Mouse (Mus musculus) intestine, embryonic 15.5 days (tissue): ENCODE results near the gene Atp6v0e2. TPM values are rescaled to one million over a fixed set of nuclear protein-coding genes. Genes with fewer than 3 reads are reported as not detected.

Experiments used
- ATAC-seq: fragments of 200-750 bp; cut with Nextera tagmentation; 2 replicates; pipeline ENCODE4 v1.8.0; 2017; ENCODE audit warnings: moderate TSS enrichment, moderate library complexity
- H3K27ac ChIP-seq: fragments of 300-500 bp; sonication (generic); 2 replicates; pipeline ENCODE4 v1.5.1; 2015; ENCODE audit warnings: mild to moderate bottlenecking, inconsistent platforms
- H3K27me3 ChIP-seq: fragments of 300-500 bp; sonication (generic); replicated peaks from 2 replicates; pipeline ENCODE4 v1.6.1; 2015; ENCODE audit warnings: inconsistent platforms
- H3K36me3 ChIP-seq: fragments of 300-500 bp; sonication (generic); 2 replicates; pipeline ENCODE4 v1.6.1; 2015; ENCODE audit warnings: inconsistent platforms
- H3K4me1 ChIP-seq: fragments of 300-500 bp; sonication (generic); replicated peaks from 2 replicates; pipeline ENCODE4 v1.6.1; 2015; ENCODE audit warnings: inconsistent platforms
- H3K4me2 ChIP-seq: fragments of 300-500 bp; sonication (generic); replicated peaks from 2 replicates; pipeline ENCODE4 v1.6.1; 2015; ENCODE audit warnings: mild to moderate bottlenecking, inconsistent platforms
- H3K4me3 ChIP-seq: fragments of 300-500 bp; sonication (generic); replicated peaks from 2 replicates; pipeline ENCODE4 v1.5.1; 2015; ENCODE audit warnings: inconsistent platforms
- H3K9ac ChIP-seq: fragments of 300-500 bp; sonication (generic); 2 replicates; pipeline ENCODE4 v1.6.1; 2015; ENCODE audit warnings: inconsistent platforms
- H3K9me3 ChIP-seq: fragments of 300-500 bp; sonication (generic); 2 replicates; pipeline ENCODE4 v1.6.1; 2016; ENCODE audit warnings: inconsistent platforms
- WGBS: fragments of 180-500 bp; shearing (Covaris S2); methylation state at CpG from one replicate; pipeline ENCODE4 v1.1.7; 2015; 5-methylcytosine and 5-hydroxymethylcytosine counted together
- polyA plus RNA-seq: library from polyadenylated mRNA; unstranded; fragments of >200 nt; fragmentation: Nextera tagmentation; extraction: Ambion mirVana; gene quantifications from 2 replicates; pipeline ENCODE4 v1.2.1, GENCODE M21; 2015

Gene Atp6v0e2
- 23.3 and 25.0 TPM in 2 replicates for polyA plus RNA-seq

- Histone ChIP-seq H3K36me3 (no peaks in the 10 kb centered on the region), H3K9ac (peak within 1 kb of the TSS; percentile 43), H3K4me2 (peak within 1 kb of the TSS; percentile 70), H3K4me1 (peaks cover 4% of the 10 kb centered on the region), H3K27me3 (no peaks in the 10 kb centered on the region), H3K4me3 (peak within 1 kb of the TSS; percentile 45), H3K27ac (0 out of 2 replicates have a peak within 1 kb of the TSS, but pooled peaks have one; percentile 48), H3K9me3 (no peaks in the 10 kb centered on the region)
- peak; percentile 91 for ATAC-seq
- WGBS: 6% methylated on average over 38 of the region's 38 CpGs
Observed at GRCm38 (mm10) chr6:48537105-48537954, at the start of gene Atp6v0e2. Atp6v0e2 (plus strand) TSS chr6:48537615.

- ATAC-seq: peak; percentile 48
- H3K4me1 ChIP-seq: peaks cover 12% of the 10 kb centered on the region
- 0 out of 2 replicates have a peak overlapping the region, but pooled peaks have one; percentile 2 for H3K9ac ChIP-seq
- H3K36me3 ChIP-seq: no peaks in the 10 kb centered on the region
- peak overlapping the region; percentile 54 for H3K4me2 ChIP-seq
- H3K27me3 ChIP-seq: no peaks in the 10 kb centered on the region
- 0 out of 2 replicates have a peak overlapping the region, but pooled peaks have one; percentile 33 for H3K27ac ChIP-seq
- H3K4me3 ChIP-seq: peak overlapping the region; percentile 19; the same call in 1 of the 2 replicates
- WGBS: 10% methylated on average over 20 of the region's 25 CpGs
- H3K9me3 ChIP-seq: no peaks in the 10 kb centered on the region
Observed at GRCm38 (mm10) chr6:48487747-48488725, 49.4 kb upstream of the Atp6v0e2 start.

- no peak overlapping the region for H3K9ac ChIP-seq
- no peak for ATAC-seq
- WGBS: 94% methylated on average over 3 of the region's 3 CpGs
- H3K9me3 ChIP-seq: no peaks in the 10 kb centered on the region
- no peaks in the 10 kb centered on the region for H3K27me3 ChIP-seq
- H3K4me2 ChIP-seq: no peak overlapping the region
- H3K4me3 ChIP-seq: no peak overlapping the region
- no peak overlapping the region for H3K27ac ChIP-seq
- no peaks in the 10 kb centered on the region for H3K36me3 ChIP-seq
- peaks cover 13% of the 10 kb centered on the region for H3K4me1 ChIP-seq
Observed at GRCm38 (mm10) chr6:48489741-48490140, 47.7 kb upstream of the Atp6v0e2 start.

GRCm38 (mm10) chr6:48491361-48491760 lies 46.1 kb upstream of the Atp6v0e2 start:
- H3K4me3 ChIP-seq: no peak overlapping the region
- no peak overlapping the region for H3K27ac ChIP-seq
- H3K9ac ChIP-seq: no peak overlapping the region
- H3K4me1 ChIP-seq: peaks cover 13% of the 10 kb centered on the region
- H3K4me2 ChIP-seq: no peak overlapping the region
- no peaks in the 10 kb centered on the region for H3K27me3 ChIP-seq
- 54% methylated on average over 9 of the region's 9 CpGs for WGBS
- ATAC-seq: no peak
- H3K36me3 ChIP-seq: no peaks in the 10 kb centered on the region
- no peaks in the 10 kb centered on the region for H3K9me3 ChIP-seq

GRCm38 (mm10) chr6:48493136-48493730 lies 44.2 kb upstream of the Atp6v0e2 start:
- Histone ChIP-seq H3K27ac (no peak overlapping the region), H3K9me3 (no peaks in the 10 kb centered on the region), H3K4me1 (peaks cover 5% of the 10 kb centered on the region), H3K4me2 (no peak overlapping the region), H3K27me3 (no peaks in the 10 kb centered on the region), H3K4me3 (no peak overlapping the region), H3K36me3 (no peaks in the 10 kb centered on the region), H3K9ac (no peak overlapping the region)
- peak; percentile 79 for ATAC-seq
- 32% methylated on average over 8 of the region's 8 CpGs for WGBS

- no peaks in the 10 kb centered on the region for H3K9me3 ChIP-seq
- H3K27ac ChIP-seq: no peak overlapping the region
- ATAC-seq: no peak
- no peak overlapping the region for H3K4me3 ChIP-seq
- 85% methylated on average over 4 of the region's 4 CpGs for WGBS
- H3K4me1 ChIP-seq: 0 out of 2 replicates have a peak, but pooled peaks cover 2% of the 10 kb centered on the region
- H3K4me2 ChIP-seq: no peak overlapping the region
- H3K27me3 ChIP-seq: no peaks in the 10 kb centered on the region
- no peak overlapping the region for H3K9ac ChIP-seq
- H3K36me3 ChIP-seq: no peaks in the 10 kb centered on the region
Observed at GRCm38 (mm10) chr6:48497521-48497920, 39.9 kb upstream of the Atp6v0e2 start.

GRCm38 (mm10) chr6:48503847-48504240 lies 33.6 kb upstream of the Atp6v0e2 start:
- Histone ChIP-seq H3K4me1 (no peaks in the 10 kb centered on the region), H3K27ac (no peak overlapping the region), H3K9me3 (no peaks in the 10 kb centered on the region), H3K9ac (no peak overlapping the region), H3K4me3 (0 out of 2 replicates have a peak overlapping the region, but pooled peaks have one; percentile 73), H3K36me3 (no peaks in the 10 kb centered on the region), H3K27me3 (no peaks in the 10 kb centered on the region), H3K4me2 (no peak overlapping the region; the same call in 1 of the 2 replicates)
- WGBS: 5% methylated on average over 2 of the region's 2 CpGs
- peak; percentile 56 for ATAC-seq

- Histone ChIP-seq H3K4me2 (peak overlapping the region; percentile 90), H3K4me1 (no peaks in the 10 kb centered on the region), H3K27ac (peak overlapping the region; percentile 83), H3K36me3 (no peaks in the 10 kb centered on the region), H3K27me3 (no peaks in the 10 kb centered on the region), H3K4me3 (peak overlapping the region; percentile 73), H3K9me3 (no peaks in the 10 kb centered on the region), H3K9ac (peak overlapping the region; percentile 77)
- peak; percentile 97 for ATAC-seq
- WGBS: under 1% methylated on average over 26 of the region's 26 CpGs
Observed at GRCm38 (mm10) chr6:48504241-48504854, 33.1 kb upstream of the Atp6v0e2 start.

GRCm38 (mm10) chr6:48508087-48508486 lies 29.3 kb upstream of the Atp6v0e2 start:
- H3K36me3 ChIP-seq: peaks cover 7% of the 10 kb centered on the region
- H3K9me3 ChIP-seq: no peaks in the 10 kb centered on the region
- no peak for ATAC-seq
- WGBS: 79% methylated on average over 4 of the region's 4 CpGs
- H3K9ac ChIP-seq: no peak overlapping the region
- H3K27ac ChIP-seq: no peak overlapping the region
- H3K27me3 ChIP-seq: no peaks in the 10 kb centered on the region
- no peak overlapping the region for H3K4me3 ChIP-seq
- no peak overlapping the region for H3K4me2 ChIP-seq
- H3K4me1 ChIP-seq: no peaks in the 10 kb centered on the region

GRCm38 (mm10) chr6:48510426-48510825 lies 27.0 kb upstream of the Atp6v0e2 start:
- no peak overlapping the region for H3K27ac ChIP-seq
- 84% methylated on average over 4 of the region's 4 CpGs for WGBS

GRCm38 (mm10) chr6:48511861-48512260 lies 25.6 kb upstream of the Atp6v0e2 start:
- H3K4me3 ChIP-seq: no peak overlapping the region
- peaks cover 16% of the 10 kb centered on the region for H3K36me3 ChIP-seq
- no peaks in the 10 kb centered on the region for H3K4me1 ChIP-seq
- no peaks in the 10 kb centered on the region for H3K27me3 ChIP-seq
- ATAC-seq: no peak
- no peaks in the 10 kb centered on the region for H3K9me3 ChIP-seq
- no peak overlapping the region for H3K27ac ChIP-seq
- 83% methylated on average over 7 of the region's 7 CpGs for WGBS
- no peak overlapping the region for H3K9ac ChIP-seq
- H3K4me2 ChIP-seq: no peak overlapping the region

More at GRCm38 (mm10) chr6:48510426-48510825, 27.0 kb upstream of the Atp6v0e2 start:
- H3K36me3 ChIP-seq: peaks cover 7% of the 10 kb centered on the region
- no peak overlapping the region for H3K4me2 ChIP-seq
- H3K27me3 ChIP-seq: no peaks in the 10 kb centered on the region
- no peaks in the 10 kb centered on the region for H3K4me1 ChIP-seq
- ATAC-seq: no peak
- no peak overlapping the region for H3K9ac ChIP-seq
- no peak overlapping the region for H3K4me3 ChIP-seq
- H3K9me3 ChIP-seq: no peaks in the 10 kb centered on the region
